Mouse (Mus musculus) small intestine, adult 2 months (tissue): ENCODE results near the gene Cog1. TPM values are rescaled to one million over a fixed set of nuclear protein-coding genes. Genes with fewer than 3 reads are reported as not detected.

Experiments used
- H3K27ac ChIP-seq: fragments of 200-500 bp; 2 replicates; pipeline ENCODE4 v1.5.1; 2012; ENCODE audit warnings: low read depth, low read length, control low read depth, inconsistent platforms; ENCODE audit not compliant: insufficient read depth
- H3K27me3 ChIP-seq: fragments of 200-500 bp; 2 replicates; pipeline ENCODE4 v1.6.1; 2012; ENCODE audit warnings: mild to moderate bottlenecking, moderate library complexity, low read length, inconsistent platforms; ENCODE audit not compliant: control insufficient read depth, insufficient read depth
- H3K36me3 ChIP-seq: fragments of 200-500 bp; 2 replicates; pipeline ENCODE4 v1.6.1; 2012; ENCODE audit warnings: mild to moderate bottlenecking, low read length, control low read depth, inconsistent platforms; ENCODE audit not compliant: control insufficient read depth, insufficient read depth
- H3K4me1 ChIP-seq: fragments of 200-500 bp; 2 replicates; pipeline ENCODE4 v1.6.1; 2012; ENCODE audit warnings: low read length, inconsistent platforms, mixed read lengths; ENCODE audit not compliant: control insufficient read depth, insufficient read depth, insufficient read length
- H3K4me3 ChIP-seq: fragments of 200-500 bp; 2 replicates; pipeline ENCODE4 v1.5.1; 2012; ENCODE audit warnings: low read depth, mild to moderate bottlenecking, control low read depth, inconsistent platforms, low read length, moderate library complexity
- CTCF ChIP-seq: fragments of 200-500 bp; IDR thresholded peaks from 2 replicates; pipeline ENCODE4 v1.5.1; 2012; ENCODE audit warnings: low read depth, mild to moderate bottlenecking, control low read depth, inconsistent platforms, low read length, moderate library complexity, mixed read lengths; ENCODE audit not compliant: insufficient replicate concordance, insufficient read length; ENCODE audit errors: extremely low read depth
- POLR2A ChIP-seq: fragments of 200-500 bp; IDR thresholded peaks from 2 replicates; pipeline ENCODE4 v1.6.1; 2012; ENCODE audit warnings: low read depth, mild to moderate bottlenecking, control low read depth, inconsistent platforms, low read length, moderate library complexity
- WGBS: fragments of 180-500 bp; shearing (Covaris S2); methylation state at CpG from one replicate; pipeline ENCODE4 v1.1.7; 2018; 5-methylcytosine and 5-hydroxymethylcytosine counted together
- polyA plus RNA-seq: library from polyadenylated mRNA; depleted of rRNA; stranded (reverse); fragments of >200 nt; gene quantifications from 2 replicates; pipeline ENCODE4 v1.2.3, GENCODE M21; 2012; rRNA removed

Gene Cog1
- polyA plus RNA-seq, 1 experiment = 50.2 TPM

DNA sequence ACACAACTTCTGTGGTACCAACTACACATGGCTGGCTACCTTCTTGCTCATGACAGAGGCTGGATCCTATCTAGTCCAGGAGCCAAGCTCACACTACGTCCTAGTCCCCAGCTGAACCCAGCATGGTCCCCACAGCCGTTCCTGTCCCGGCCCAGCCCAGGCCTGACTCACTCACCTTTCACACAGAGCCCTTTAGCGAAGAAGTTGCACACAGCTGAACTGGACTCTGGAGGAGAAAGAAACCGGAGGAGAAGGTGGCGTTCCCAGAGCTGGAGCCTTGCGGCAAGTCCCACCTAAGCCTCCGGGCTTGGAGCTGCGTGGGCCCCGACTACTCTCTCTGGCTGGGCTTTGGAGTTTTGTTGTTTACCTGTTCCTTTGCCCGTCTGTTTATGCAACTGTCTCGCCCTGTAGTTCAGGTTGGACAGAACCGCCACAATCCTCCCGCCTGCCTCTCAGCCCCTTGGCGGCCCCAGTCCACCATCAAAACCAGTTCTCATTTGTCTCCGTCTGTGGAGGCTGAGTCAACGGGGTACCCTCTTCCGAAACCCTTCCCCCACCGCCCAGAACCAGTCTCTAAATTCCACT lies 59.8 kb downstream of the Cog1 start:
- H3K27me3 ChIP-seq = no peaks in the 10 kb centered on the region
- WGBS = 89% methylated on average over 19 of the region's 19 CpGs
- H3K4me3 ChIP-seq = no peak overlapping the region
- no peak for TF ChIP-seq CTCF
- no peak for TF ChIP-seq POLR2A
- H3K36me3 ChIP-seq = no peaks in the 10 kb centered on the region
- no peak overlapping the region for H3K27ac ChIP-seq
- H3K4me1 ChIP-seq = peaks cover 7% of the 10 kb centered on the region

DNA sequence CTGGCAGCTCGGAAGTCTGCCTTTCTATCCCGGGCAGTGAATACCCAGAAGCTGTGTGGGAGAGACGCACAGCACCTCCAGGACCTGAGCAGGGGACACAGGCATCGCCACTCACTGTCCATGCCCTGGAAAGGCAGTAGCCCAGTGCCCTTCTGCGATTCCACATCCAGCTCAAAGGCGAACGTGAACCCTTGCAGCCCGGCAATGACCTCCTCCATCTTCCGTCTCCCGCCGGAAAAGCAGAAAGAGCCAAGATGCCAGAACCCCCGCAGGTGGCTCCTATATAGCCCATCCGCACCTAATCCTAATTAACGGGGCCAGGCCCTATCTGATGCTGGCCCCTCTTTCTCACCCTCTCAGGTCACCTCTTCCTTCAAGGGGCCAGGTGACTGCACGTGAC lies 60.3 kb downstream of the Cog1 start:
- WGBS = 81% methylated on average over 15 of the region's 15 CpGs
- Histone ChIP-seq H3K27me3 (no peaks in the 10 kb centered on the region), H3K27ac (no peak overlapping the region), H3K4me1 (peaks cover 7% of the 10 kb centered on the region), H3K4me3 (no peak overlapping the region), H3K36me3 (no peaks in the 10 kb centered on the region)
- TF ChIP-seq POLR2A (no peak), CTCF (no peak)

DNA sequence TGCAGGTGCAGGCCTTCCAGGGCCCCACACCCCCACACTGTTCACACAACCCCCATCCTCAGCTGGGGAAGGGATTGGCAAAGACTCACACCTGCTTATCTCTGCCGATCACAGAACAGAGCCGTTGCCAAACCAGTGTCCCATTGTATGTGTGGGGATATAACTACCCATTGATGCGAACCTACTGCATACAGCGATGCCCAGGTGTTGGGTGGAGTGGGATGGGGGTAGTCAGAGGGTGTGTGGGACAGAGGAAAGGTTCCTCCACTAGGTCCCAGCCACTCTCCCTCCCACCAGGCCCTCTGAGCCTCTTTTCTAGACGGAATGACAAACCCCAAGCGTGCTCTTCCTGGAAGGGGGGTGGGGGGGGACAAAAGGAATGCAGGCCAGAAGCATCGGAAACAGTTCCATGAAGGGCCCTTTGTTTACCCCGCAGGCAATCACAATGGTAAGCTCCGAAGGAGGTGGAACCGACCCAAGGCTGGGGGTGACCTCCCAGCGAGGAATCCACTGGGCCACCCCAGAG lies 60.8 kb downstream of the Cog1 start, which contains the start of gene Cpsf4l:
TSS of gene Cpsf4l (minus strand) at position 287 of the 526 bp plus-strand sequence.
- 27% methylated on average over 11 of the region's 11 CpGs for WGBS
- no peak within 1 kb of the TSS for H3K4me3 ChIP-seq
- H3K27me3 ChIP-seq = no peaks in the 10 kb centered on the region
- H3K36me3 ChIP-seq = no peaks in the 10 kb centered on the region
- no peak within 1 kb of the TSS for H3K27ac ChIP-seq
- H3K4me1 ChIP-seq = peaks cover 7% of the 10 kb centered on the region
- TF ChIP-seq POLR2A = no peak
- no peak for TF ChIP-seq CTCF

DNA sequence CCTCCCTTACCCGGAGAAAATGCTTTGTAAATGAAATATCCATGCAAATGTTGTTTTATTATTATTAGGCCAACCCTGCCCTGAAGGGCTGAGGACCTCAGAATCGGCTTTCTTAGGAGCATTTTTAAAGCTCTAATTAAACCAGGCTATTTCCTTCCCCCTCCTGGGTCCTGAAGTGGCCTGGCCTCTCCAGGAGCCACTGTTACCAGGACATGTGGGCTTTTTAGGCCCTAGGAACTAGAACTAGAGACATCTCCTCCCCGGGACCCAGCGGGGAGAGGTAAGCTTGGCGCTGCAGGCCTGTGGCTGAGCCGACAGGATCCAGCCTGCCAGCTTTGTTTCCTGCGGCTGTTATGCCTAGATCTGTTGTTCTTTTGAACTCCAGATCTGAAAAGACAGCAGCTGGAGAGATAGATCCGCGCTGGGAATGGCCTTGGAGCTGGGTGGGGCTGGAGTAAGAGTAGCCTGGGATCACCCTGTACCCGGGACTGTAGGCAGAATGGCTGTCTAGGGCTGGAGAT lies 61.3 kb downstream of the Cog1 start:
- no peak for TF ChIP-seq CTCF
- TF ChIP-seq POLR2A = no peak
- 12% methylated on average over 10 of the region's 10 CpGs for WGBS
- Histone ChIP-seq H3K27ac (no peak overlapping the region), H3K4me1 (peaks cover 7% of the 10 kb centered on the region), H3K36me3 (no peaks in the 10 kb centered on the region), H3K4me3 (no peak overlapping the region), H3K27me3 (no peaks in the 10 kb centered on the region)

DNA sequence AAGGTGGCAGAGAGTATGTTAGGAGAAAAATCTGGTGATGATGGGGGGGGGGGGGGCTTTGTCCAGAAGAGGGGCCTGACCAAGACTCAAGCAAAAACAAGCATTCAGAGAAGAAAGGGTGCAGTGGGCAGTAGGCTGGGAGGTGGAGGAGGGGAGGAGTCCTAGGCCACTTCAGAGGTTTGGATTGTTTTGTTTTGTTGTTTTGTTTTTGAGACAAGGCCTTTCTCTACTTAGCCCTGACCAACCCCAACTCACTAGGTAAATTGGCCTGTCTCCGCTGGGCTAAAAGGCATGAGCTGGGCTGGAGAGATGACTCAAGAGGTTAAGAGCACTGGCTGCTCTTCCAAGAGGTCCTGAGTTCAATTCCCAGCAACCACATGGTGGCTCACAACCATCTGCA lies 62.1 kb downstream of the Cog1 start:
- Histone ChIP-seq H3K27ac (no peak overlapping the region), H3K4me3 (no peak overlapping the region), H3K4me1 (peaks cover 7% of the 10 kb centered on the region), H3K36me3 (no peaks in the 10 kb centered on the region), H3K27me3 (no peaks in the 10 kb centered on the region)
- TF ChIP-seq POLR2A (no peak), CTCF (no peak)
- WGBS = 86% methylated on average over 1 of the region's 1 CpGs

DNA sequence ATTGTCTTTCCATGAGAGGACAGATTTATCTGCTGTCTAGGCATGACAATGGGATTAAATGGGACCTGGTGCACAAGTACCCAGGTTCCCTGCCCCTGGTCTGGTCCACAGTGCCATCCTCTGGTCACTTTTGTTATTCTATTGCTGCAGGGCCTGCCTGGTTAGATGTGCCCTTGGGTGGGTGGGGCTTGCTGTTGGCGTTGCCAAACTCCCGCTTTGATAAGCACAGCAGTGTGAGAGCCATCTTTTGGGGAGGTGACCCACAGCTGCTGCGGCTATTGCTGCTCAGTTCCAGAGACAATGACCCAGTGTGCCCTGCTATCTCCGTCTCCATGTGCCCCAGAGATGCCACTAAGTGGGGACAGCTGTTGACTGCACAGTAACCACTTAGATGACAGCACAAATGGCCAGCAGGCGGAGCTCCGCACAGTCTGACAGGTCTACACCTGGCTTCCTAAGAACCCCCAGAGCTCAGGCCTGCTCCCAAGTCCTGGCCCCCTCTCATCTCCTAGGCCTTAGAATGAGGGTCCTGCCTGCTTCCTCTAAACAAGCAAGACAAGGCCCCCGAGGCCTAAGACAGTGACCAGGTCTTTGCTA lies 66.2 kb downstream of the Cog1 start:
- no peak overlapping the region for H3K27ac ChIP-seq
- 51% methylated on average over 7 of the region's 7 CpGs for WGBS
- no peaks in the 10 kb centered on the region for H3K27me3 ChIP-seq
- no peak overlapping the region for H3K4me3 ChIP-seq
- no peaks in the 10 kb centered on the region for H3K36me3 ChIP-seq
- H3K4me1 ChIP-seq = peaks cover 7% of the 10 kb centered on the region
- TF ChIP-seq POLR2A = no peak
- peak; percentile 25; the same call in 1 of the 2 replicates for TF ChIP-seq CTCF

DNA sequence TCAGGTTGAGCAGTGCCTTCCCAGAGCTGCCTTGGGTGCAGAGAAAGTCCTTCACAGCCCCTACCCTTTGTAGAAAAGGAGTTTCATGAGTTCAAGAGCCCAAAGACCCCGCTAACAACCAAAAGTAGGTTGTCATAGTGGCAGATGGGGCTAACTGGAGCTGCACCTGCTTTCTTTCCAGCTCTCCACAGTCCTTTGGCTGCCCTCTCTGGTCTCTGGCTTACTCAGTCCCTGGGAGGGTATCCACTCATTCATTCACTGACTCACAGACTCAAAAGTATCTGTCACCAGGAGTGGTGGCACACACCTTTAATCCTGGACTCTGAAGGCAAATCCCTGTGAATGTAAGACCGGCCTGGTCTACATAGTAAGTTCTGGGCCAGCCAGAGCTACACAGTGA lies 67.2 kb downstream of the Cog1 start:
- TF ChIP-seq POLR2A (no peak), CTCF (no peak)
- 96% methylated on average over 2 of the region's 2 CpGs for WGBS
- H3K4me1 ChIP-seq = no peaks in the 10 kb centered on the region
- H3K27ac ChIP-seq = no peak overlapping the region
- no peaks in the 10 kb centered on the region for H3K27me3 ChIP-seq
- no peak overlapping the region for H3K4me3 ChIP-seq
- H3K36me3 ChIP-seq = no peaks in the 10 kb centered on the region

Other genes with a start within 250 kb of the Cog1 start
- 0.23 and 2.2 TPM in 2 replicates for gene Sstr2, start 29.8 kb upstream of the Cog1 start, polyA plus RNA-seq
- 30.5 and 32.4 TPM in 2 replicates for gene Slc39a11, start 910 bp downstream of the Cog1 start, polyA plus RNA-seq
- 19.1 and 33.4 TPM in 2 replicates for gene Fam104a, start 35.0 kb downstream of the Cog1 start, polyA plus RNA-seq
- 2.6 and 3.1 TPM in 2 replicates for gene D11Wsu47e, start 35.2 kb downstream of the Cog1 start, polyA plus RNA-seq
- gene Cpsf4l, start 60.8 kb downstream of the Cog1 start, polyA plus RNA-seq = not detected in 2 replicates
- gene Cdc42ep4, start 102.7 kb downstream of the Cog1 start, polyA plus RNA-seq = 22.9 and 41.4 TPM in 2 replicates